Mouse (Mus musculus) mature B cell (primary cell): Measurements from ENCODE around the gene Fhdc1.

Source experiments
- in situ Hi-C: fragments of 300-500 bp; cut with MboI; formaldehyde crosslinking; loops from 2 replicates; pipeline ENCODE4 v1.14.3; 2019

Fhdc1 gene

DNA sequence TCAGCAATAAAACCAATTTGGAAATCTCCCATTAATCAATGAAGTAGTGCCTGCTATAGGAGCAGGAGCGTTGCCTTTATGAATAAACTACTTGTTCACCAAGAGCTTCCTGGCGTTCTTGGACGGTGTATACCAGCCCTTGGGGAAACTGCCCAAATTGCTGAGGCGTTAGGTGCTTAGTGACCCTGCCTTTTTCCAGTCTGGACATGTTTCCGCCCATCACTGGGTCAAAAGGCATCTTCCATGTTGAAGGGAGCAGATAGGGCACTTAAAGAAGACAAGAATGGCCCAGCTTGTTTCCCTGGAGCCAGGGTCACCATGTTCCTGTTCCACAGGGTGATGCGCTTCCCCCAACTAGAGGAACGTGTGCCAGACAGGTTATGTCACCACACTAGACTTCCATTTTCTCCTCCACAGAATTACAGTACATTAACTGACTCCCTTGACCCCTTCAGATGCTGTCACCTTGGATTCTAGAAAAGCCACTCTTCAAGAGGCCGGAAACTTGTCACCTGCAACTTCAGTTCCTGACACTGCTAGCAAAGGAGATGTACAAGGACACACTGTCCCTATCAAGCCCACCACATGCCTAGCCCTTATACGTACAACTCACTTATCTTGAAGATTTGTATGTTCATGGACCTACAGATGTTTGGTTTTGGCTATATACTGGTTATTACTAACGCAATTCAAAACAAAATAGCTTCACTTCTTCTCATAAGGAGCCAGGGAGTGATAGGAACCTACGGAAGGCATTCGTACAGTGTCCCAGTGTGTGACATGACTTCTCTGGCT lies 5.1 kb downstream of the Fhdc1 start:
- in situ Hi-C loops, result no loop called here

DNA sequence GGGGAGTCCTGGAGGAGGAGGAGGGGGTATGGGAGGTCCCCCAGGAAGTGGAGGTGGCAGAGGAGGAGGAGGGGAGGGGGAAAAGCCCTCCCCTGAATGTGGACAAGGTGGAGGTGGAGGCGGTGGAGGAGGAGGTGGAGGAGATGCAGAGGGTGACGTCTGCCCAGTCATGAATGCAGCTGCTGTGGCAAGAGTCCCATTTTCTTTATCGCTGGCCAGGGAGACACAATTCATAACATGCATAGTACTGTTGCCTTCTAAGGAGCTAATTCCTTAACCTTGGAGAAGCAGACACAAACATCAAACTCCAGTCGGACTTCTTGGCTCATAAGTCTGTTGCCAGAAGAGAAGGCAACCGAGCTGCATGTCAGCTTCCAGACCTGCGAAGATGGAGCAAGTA lies 5.8 kb downstream of the Fhdc1 start:
- in situ Hi-C loops, result no loop called here

DNA sequence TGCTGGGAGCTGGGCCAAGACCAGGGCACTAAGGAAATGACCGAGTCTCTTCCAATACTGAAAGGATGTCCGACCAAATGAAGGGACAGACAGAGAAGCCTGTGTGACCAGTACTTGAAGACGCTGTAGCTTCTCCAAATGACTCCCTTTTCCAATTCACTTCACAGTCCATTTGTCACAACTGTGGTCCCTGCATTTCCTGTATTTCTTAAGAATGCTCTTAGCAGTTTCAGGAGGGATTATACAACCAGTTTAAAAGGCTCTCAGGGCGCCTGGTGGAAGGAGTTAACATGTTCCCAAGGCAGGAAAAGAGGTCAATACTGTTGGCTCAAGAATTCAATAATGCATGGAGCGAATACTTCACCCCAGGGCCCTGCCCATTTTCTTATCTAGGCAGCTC lies 7.3 kb downstream of the Fhdc1 start:
- in situ Hi-C loops, result no loop called here

DNA sequence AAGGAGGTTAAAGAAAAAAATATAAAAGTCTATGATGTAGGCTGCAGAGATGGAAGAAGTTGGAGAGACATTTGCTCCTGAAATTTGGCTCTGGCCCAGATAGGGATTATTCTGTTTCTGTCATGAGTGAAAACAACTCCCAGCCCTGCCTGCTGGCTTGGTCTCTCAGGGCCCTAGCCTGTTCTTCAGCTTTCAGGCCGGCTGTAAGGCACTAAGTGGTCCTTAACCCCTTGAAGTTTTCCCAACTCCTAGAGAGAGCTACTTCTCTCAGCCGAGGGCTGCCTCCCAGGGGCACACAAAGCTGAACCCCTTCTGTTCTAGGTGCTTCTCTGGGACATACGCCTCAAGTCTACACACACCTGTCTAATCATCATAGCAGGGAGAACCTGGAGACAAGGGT lies 7.7 kb downstream of the Fhdc1 start:
- in situ Hi-C loops, result no loop called here

DNA sequence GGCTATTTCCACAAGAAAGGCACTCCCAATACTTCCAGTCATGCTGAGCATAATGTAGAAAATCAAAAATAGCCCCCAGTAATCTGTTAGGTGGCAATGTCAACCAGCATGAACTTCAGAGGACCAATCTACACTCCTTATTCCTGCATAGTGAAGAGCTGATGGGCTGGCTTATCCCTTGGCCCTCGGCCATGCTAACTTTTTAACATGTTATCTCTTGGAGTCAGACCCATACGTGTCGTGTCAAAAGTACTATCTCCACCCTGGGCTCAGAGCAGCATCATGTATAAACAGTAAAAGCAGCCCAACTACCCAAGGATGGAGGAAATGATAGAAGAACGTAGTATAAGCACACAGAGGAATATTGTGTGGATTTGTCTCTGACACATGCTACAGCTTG lies 9.1 kb downstream of the Fhdc1 start:
- in situ Hi-C loops, result no loop called here

DNA sequence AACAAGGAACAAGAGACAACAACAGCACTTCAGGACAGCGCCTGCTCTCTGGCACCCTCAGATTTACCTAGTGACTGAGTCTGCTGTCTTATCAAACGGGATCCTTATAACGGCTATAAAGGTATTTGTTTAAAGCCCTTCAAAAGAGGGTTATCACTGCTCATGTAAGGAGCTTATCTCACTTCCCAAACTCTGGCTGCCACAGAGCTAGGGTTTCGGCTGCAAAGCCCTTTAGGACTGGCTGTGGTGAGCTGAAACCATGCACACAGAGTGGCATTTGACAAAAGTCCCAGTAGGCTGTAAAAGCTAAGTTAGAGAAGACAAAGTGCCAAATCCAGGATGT lies 12.1 kb downstream of the Fhdc1 start:
- in situ Hi-C loops, result no loop called here

DNA sequence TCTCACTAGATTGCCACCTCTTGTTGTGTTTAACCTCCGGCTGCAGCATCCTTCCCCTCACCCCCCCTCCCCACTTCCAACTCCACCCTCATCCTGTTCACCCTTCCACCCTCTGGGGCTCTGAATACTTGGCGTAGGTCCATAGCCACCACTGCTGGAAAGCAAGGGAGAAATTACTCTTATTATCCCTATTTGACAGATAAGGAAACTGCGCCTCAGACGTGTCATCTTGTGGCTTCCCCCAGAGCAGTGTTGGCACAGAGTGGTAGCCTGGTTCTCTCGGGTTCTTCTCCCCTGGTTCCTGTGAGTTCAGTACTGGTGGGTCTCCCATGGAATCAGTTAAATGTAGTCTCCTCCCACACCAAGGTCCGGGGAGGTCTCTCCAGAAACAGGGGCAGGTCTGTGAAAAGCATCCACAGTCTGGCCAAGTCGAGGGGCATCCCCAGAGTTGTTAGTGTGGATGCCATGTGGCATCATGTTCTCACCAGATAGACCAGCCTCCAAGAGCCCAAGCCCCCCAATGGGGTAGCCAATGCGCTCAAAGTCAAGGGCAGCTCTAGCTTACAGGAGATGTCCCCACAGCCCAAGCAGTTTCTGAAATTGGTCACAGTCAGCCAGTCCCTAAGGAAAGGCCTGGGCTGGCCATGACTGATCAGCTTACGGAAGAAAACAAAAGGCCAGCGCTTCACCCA lies 12.7 kb downstream of the Fhdc1 start:
- in situ Hi-C loops, result no loop called here

DNA sequence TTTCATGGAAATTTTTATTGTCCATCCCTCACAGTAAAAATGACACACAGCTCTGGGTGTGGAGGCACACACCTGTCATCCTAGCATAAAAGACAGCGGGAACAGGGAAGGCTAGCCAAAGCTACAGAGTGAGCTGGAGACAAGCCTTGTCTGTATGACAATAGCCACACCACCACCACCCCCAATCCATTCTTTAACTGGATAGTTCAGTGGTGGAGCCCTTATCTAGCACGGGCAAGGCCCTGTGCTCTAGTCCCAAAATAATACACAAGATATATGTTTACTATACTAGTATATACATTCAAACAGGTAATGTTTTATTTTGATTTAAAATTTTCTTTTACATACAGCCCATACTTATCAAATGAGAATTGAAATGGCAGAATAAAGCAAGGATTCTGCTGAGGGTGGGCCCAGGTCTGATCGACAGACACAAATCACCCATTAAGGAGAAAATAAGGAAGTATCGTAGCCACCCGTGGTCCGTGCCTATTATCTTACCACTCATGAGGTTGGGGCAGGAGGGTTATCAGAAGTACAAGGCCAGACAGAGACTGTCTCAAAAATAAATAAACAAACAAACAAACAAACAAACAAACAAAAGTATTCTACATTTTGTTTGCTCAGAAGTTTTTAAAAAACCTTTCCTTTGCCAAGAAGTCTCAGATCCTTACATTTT lies 14.3 kb downstream of the Fhdc1 start:
- in situ Hi-C loops, result no loop called here

DNA sequence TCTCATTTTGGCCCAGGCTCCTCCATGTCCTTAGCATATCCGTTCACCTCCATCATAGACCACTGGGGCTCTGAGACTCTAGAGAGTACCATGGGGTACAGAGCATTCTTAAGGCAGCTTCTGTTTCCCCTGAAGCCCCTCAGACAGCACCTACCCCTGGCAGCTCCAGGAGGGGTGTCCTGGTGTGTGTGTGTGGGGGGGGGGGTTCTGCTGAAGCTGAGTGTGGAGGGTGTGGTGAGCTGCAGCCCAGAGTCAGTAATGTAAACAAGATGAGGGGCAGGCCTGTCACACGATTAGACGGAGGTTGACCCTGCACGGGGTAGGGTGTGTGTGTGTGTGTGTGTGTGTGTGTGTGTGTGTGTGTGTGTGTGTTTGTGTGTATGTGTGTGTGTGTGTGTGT lies 18.5 kb downstream of the Fhdc1 start:
- in situ Hi-C loops, result no loop called here

DNA sequence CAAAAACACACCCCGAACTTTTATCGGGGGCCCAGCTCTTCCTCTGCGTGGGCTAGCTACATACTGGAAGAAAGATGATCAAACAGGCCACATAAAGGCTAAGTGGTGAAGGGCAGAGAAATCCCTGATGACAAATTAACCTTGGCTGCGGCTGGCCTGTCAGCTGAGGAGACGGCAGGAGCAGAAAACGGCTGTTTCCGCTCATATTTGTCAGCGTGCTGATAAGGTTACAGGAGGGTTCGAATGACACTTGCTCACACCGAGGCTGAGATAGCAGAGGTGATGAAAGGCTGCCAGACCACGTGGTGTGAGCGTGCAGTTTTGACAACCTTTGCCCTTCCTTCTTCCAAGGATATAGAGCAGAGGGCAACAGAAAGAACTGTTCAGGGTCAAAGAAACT lies 19.3 kb downstream of the Fhdc1 start:
- in situ Hi-C loops, result no loop called here

DNA sequence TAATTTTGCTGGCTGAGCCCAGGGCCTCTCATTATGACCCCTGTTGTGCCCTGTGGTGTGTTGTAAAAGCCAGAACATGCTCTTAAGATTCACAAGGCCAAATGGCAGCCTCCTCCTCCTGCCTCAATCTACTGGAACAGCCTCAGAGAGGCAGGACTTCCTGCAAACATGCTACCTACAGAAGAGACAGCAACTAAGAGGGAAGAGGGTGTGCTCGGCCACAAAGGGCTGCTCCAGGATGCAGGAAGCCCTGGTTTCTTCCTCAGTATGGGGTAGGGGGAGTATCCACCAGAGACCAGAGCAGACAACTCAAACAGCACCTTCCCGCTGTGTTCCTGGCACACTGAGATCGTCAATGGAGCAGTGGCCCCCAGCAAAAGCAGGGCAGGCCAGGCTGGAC lies 19.7 kb downstream of the Fhdc1 start:
- in situ Hi-C loops, result no loop called here

DNA sequence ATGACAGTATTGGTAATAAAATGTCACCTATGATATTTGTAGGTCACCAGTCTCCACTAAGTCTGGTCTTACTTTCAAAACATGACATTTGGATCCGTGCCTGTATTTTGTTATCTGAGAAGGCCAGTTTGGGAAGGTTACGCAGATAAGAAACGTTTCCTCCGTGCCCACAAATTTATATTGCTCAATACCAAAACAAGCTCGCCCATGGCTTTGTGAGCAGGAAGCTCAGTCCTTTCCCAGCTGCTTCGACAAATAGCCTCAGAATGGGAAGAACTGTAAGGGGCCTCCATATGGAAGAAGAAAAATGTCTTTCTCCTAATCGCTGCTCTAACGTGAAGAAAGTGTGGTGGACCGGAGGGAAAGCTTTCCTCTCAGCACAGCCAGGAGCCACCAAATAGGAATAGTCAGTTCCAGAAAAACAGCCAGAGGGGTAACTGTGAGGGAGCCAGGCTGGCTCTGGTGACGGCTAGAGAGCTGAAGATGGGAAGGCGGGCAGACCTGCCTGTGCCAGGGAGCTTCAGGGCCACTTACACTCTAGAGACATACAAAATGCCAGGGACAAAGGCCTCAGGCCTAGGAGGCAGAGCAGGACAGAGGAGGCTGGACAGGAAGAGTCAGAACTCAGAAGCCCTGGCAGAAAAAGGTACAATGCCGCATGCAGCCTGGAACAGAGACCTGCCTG lies 24.4 kb downstream of the Fhdc1 start:
- in situ Hi-C loops, result no loop called here

DNA sequence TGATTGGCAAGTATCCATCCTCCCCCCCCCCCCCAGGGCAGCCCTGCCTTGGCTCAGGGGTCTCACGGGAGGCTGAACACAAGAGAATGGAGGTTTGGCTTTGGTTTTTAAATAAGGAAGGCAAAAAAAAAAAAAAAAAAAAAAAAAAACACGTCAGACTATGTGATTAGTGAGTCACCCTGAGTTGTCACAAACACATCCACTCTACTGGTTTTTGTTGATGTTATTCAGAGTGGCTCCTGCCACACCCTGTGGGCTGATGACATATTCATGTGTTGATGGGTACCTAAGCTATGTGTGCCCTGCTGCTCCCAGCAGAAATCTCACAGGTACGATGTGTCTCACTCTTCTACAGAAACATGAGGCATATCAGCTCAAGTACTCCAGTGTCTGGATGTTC lies 29.6 kb downstream of the Fhdc1 start:
- in situ Hi-C loops, result no loop called here

DNA sequence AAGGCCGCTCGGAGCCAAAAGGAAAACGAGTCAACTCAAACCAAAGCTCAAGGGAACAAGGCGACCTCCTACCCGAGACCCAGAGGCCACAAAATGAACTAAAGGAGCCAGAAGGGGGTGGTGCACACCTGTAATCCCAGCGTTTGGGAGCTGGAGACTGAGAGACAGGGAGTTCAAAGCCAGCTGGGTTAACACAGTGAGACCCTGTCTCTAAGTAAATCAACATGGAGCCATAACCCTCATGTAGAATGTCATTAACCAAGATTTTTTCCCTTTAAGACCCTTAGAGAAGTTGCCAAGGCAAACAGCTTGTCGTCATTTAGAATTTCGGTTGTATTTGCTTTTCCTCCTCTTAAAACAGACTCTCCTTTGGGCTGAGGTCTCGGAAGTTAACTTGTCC lies 31.2 kb downstream of the Fhdc1 start:
- in situ Hi-C loops, result no loop called here

DNA sequence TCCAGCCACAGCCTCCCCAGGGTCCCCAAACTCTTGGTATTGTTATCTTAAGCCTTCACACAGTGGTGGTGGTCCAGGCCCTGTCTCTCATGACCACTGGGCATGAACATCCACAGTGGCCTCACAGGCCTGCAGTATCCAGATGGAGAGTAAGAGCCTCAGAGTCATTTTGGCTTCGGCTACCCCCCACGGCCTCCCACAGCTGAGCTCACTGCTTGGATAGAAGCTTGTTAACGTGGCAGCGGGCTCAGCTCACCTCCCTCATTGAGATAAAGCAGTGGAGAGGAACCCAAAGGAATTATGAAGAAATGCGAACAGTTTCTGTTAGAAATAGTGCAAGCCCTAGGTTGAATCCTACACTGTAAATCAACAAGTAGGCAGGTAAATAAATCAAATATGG lies 32.4 kb downstream of the Fhdc1 start:
- in situ Hi-C loops, result no loop called here

DNA sequence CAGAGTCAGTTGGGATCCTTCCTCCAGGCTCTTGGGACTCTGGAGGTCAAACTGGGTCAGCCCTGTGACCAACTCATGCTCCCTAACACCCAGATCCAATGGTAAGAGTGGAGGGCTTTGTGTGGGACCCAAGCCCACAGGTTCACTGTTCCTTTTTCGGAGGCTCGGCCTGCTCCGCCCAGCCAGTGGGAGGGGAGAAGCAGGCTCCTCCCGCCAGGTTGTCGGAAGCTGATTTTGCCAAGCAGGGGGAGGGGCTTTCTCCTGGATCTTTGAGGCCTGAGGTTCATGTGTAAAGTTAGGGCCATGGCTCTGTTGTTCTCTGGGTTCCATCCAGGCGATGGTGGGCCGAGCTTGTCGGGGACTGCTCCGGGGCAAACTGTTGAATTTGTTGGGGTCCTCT lies 34.4 kb downstream of the Fhdc1 start:
- in situ Hi-C loops, result no loop called here

DNA sequence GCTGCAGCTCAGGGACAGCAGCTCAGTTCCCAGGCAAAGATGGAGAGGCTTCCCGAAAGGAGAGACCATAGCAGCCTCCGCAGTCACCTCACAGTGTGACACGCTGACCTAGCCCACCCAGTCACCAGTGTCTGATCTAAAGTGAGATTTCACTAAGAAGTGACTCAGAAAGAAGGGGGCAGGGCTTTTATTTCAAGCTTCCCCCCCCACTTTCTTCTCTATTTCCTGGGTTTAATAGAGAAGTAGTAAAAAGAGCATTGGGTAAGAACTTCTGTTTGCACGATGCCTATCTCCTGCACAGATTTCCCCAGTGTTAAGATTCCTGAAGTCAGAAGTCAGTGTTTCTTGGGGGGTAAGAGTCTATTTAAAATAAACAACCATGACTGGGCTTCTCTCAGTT lies 37.3 kb downstream of the Fhdc1 start:
- in situ Hi-C loops, result no loop called here

DNA sequence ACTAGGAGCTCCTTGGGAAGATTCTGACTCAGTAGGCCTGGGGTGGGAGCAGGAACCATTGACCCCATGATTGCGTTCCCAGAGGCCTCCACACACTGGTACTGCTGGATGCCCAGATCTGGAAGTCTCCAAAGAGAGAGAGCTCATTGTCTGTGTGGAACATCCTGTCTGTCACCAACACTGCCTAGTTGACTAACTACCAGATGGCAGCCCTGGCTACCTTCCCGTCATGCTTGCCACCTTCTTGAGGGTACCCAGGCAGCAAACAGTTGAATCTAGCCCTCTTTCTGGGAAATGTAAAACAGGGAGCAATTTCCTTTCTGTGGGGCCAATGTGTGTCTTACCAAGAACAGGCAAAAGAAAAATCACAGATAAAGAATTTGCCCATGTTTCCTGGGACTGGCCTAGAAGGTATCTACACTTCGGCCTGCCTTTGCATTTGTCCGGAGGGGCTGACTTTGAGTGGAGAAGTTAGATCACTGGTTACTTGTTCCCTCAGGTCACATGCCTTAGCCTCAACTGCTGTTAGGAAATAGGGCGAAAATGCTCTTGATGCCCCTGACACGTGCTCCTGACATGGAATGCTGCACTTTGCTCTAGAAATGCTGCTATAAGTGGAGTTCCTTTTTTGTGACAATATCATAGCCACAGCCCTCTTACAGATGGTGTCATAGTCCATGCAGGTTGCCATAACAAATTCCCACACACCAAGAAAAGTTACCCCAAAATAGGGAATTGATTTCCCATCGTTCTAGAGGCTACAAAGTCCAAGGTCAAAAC lies 40.6 kb downstream of the Fhdc1 start:
- in situ Hi-C loops, result no loop called here

DNA sequence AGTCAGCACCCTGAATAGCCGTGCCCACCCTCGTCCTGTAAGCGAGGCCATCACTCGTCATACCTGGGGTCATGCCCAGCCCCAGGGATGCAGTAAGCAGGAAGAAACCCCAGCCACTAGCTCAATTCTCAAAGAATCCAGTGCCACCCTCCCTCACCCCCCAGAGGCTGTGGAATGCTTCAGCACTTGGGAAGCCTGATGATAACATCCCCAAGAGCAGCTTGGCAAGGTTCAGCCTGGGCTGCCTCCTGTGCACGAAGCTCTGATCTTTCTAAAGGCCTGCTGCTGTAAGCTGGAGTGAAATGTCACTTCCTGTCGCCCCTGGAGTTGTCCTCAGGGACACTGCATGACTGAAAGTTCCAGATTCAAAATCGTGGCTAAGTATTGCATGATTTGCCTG lies 41.4 kb downstream of the Fhdc1 start:
- in situ Hi-C loops, result no loop called here

DNA sequence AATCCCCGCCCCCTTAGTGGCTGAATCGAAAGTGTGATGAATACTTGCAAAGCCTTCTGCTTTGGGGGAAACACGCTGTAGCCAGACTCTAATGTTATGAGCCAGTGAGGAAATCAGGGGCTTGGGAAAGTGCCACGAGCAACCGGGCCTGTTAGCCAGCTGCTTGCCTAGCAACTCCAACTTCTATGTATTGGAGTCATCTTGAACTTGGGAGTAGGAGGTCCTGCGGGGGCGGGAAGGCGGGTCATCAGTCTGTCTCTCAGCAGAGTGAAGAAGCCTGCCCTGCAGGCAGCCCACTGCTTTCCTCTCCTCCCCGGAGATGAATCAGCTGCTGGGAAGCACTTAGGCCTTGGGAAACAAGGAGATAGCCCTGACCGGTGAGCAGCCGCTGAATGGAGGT lies 42.1 kb downstream of the Fhdc1 start:
- in situ Hi-C loops, result no loop called here

DNA sequence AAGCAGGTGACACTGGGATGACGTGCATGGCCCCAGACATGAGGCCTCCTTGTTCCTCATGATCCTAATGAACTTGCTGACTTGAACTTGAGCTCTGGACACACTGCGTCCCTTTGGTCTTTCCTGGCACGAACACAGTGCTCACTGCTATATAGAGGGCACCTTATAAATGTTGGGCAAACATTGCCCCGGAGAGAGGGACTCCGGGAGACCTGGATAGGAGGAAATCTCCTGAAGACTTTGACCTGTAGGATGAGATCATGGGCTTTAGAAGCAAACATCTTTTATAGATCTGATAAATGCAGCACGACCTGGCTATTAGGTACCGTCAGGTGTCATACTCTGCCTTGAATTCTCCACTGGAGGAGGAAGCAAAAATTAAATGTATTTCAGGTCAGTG lies 43.3 kb downstream of the Fhdc1 start:
- in situ Hi-C loops, result no loop called here
